Mouse (Mus musculus): Measurements from ENCODE around the gene Cacnb3. TPM values are rescaled to one million over a fixed set of nuclear protein-coding genes. Genes with fewer than 3 reads are reported as not detected.

Gene Cacnb3
- polyA plus RNA-seq, 1 experiment from 2014 or later: 46.9 TPM

GRCm38 (mm10) chr15:98614971-98615370 lies 15.7 kb upstream of the Cacnb3 start:
- no peak for DNase-seq (ENCODE audit: low spot score)
- Histone ChIP-seq H3K27me3 (ENCODE audit: control insufficient read depth, insufficient read depth, low read length) (no peaks in the 10 kb centered on the region), H3K9ac (ENCODE audit: low read length) (no peak overlapping the region), H3K4me3 (ENCODE audit: low read depth, low read length) (no peak overlapping the region), H3K36me3 (ENCODE audit: control insufficient read depth, insufficient read depth, low read length) (no peaks in the 10 kb centered on the region), H3K4me2 (ENCODE audit: low read depth, low read length, severe bottlenecking) (no peak overlapping the region), H3K27ac (ENCODE audit: low read depth, low read length) (no peak overlapping the region), H3K4me1 (replicated peaks; ENCODE audit: control insufficient read depth, insufficient read depth, low read length) (peaks cover 8% of the 10 kb centered on the region; the same call in 1 of the 2 replicates), H3K9me3 (ENCODE audit: control insufficient read depth, low read length) (no peaks in the 10 kb centered on the region)
- ATAC-seq (replicated peaks; ENCODE audit: low FRiP score): no peak
- 65% methylated on average over 6 of the region's 6 CpGs for WGBS

- H3K9me3 ChIP-seq (ENCODE audit: control insufficient read depth, low read length): no peaks in the 10 kb centered on the region
- H3K4me3 ChIP-seq (ENCODE audit: low read depth, low read length): no peak overlapping the region
- no peak overlapping the region for H3K27ac ChIP-seq (ENCODE audit: low read depth, low read length)
- H3K4me2 ChIP-seq (ENCODE audit: low read depth, low read length, severe bottlenecking): no peak overlapping the region
- H3K27me3 ChIP-seq (ENCODE audit: control insufficient read depth, insufficient read depth, low read length): no peaks in the 10 kb centered on the region
- 71% methylated on average over 6 of the region's 6 CpGs for WGBS
- no peaks in the 10 kb centered on the region for H3K36me3 ChIP-seq (ENCODE audit: control insufficient read depth, insufficient read depth, low read length)
- H3K4me1 ChIP-seq (replicated peaks; ENCODE audit: control insufficient read depth, insufficient read depth, low read length): peaks cover 6% of the 10 kb centered on the region; the same call in 1 of the 2 replicates
- no peak for DNase-seq (ENCODE audit: low spot score)
- H3K9ac ChIP-seq (ENCODE audit: low read length): no peak overlapping the region
- no peak for ATAC-seq (replicated peaks; ENCODE audit: low FRiP score)
Observed at GRCm38 (mm10) chr15:98615751-98616150, 14.9 kb upstream of the Cacnb3 start.

DNA sequence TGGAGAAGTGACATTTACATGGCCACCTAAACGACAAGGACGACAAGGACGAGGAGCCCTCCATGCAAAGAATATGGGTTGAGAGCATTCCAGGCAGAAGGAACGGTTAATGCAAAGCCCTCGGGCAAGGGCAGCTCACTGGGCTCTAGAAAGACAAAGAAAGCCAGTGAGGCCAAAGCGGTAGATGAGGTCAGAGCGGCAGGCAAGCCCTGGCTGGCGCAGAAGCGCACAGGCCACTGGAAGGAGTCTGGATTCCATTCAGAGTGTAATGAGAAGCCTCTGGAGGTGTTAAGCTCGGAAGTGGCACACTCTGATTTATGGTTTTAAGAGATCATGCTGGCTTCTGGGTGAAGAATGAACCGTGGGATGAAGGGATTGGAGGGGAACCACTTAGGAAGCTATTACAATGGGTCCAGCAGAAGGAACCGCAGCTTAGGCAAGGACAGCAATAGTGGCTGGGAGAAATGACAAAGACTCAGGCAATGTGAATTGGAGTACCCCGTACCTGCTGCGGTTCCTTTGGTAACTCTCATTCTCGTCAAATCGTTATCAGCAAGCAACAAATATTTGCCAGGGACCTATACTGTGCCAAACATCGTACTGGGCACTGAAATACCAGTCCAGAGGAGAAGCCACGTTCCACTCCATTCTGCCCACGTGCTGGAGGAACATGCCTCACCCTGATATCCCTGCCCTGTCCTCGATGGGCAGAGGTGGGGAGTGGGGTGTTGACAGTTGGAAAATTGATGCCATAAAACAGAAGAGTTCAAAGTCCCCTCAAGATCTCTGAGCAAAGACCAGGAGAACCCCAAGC lies 14.1 kb upstream of the Cacnb3 start:
- peak overlapping the region; percentile 32; the same call in 1 of the 2 replicates for H3K9ac ChIP-seq (ENCODE audit: low read length)
- H3K27me3 ChIP-seq (ENCODE audit: control insufficient read depth, insufficient read depth, low read length): no peaks in the 10 kb centered on the region
- no peaks in the 10 kb centered on the region for H3K36me3 ChIP-seq (ENCODE audit: control insufficient read depth, insufficient read depth, low read length)
- H3K4me2 ChIP-seq (ENCODE audit: low read depth, low read length, severe bottlenecking): no peak overlapping the region
- H3K27ac ChIP-seq (ENCODE audit: low read depth, low read length): no peak overlapping the region
- H3K9me3 ChIP-seq (ENCODE audit: control insufficient read depth, low read length): no peaks in the 10 kb centered on the region
- no peak overlapping the region for H3K4me3 ChIP-seq (ENCODE audit: low read depth, low read length)
- ATAC-seq (replicated peaks; ENCODE audit: low FRiP score): no peak
- WGBS: 37% methylated on average over 20 of the region's 20 CpGs
- H3K4me1 ChIP-seq (replicated peaks; ENCODE audit: control insufficient read depth, insufficient read depth, low read length): peaks cover 6% of the 10 kb centered on the region; the same call in 1 of the 2 replicates
- DNase-seq (ENCODE audit: low spot score): no peak

GRCm38 (mm10) chr15:98617176-98617537 lies 13.5 kb upstream of the Cacnb3 start:
- no peak overlapping the region for H3K4me3 ChIP-seq (ENCODE audit: low read depth, low read length)
- H3K9ac ChIP-seq (ENCODE audit: low read length): peak overlapping the region; percentile 9; the same call in 1 of the 2 replicates
- peak; percentile 91 for DNase-seq (ENCODE audit: low spot score)
- ATAC-seq (replicated peaks; ENCODE audit: low FRiP score): no peak
- H3K27me3 ChIP-seq (ENCODE audit: control insufficient read depth, insufficient read depth, low read length): no peaks in the 10 kb centered on the region
- H3K27ac ChIP-seq (ENCODE audit: low read depth, low read length): no peak overlapping the region
- peaks cover 6% of the 10 kb centered on the region; the same call in 1 of the 2 replicates for H3K4me1 ChIP-seq (replicated peaks; ENCODE audit: control insufficient read depth, insufficient read depth, low read length)
- H3K36me3 ChIP-seq (ENCODE audit: control insufficient read depth, insufficient read depth, low read length): no peaks in the 10 kb centered on the region
- 3% methylated on average over 12 of the region's 12 CpGs for WGBS
- no peaks in the 10 kb centered on the region for H3K9me3 ChIP-seq (ENCODE audit: control insufficient read depth, low read length)
- no peak overlapping the region for H3K4me2 ChIP-seq (ENCODE audit: low read depth, low read length, severe bottlenecking)

- Histone ChIP-seq H3K27me3 (ENCODE audit: control insufficient read depth, insufficient read depth, low read length) (no peaks in the 10 kb centered on the region; the same call in 1 of the 2 replicates), H3K9me3 (ENCODE audit: control insufficient read depth, low read length) (no peaks in the 10 kb centered on the region), H3K4me1 (replicated peaks; ENCODE audit: control insufficient read depth, insufficient read depth, low read length) (peaks cover 4% of the 10 kb centered on the region; the same call in 1 of the 2 replicates), H3K4me2 (ENCODE audit: low read depth, low read length, severe bottlenecking) (no peak overlapping the region), H3K27ac (ENCODE audit: low read depth, low read length) (no peak overlapping the region), H3K4me3 (ENCODE audit: low read depth, low read length) (no peak overlapping the region), H3K9ac (ENCODE audit: low read length) (peak overlapping the region; percentile 20; the same call in 1 of the 2 replicates), H3K36me3 (ENCODE audit: control insufficient read depth, insufficient read depth, low read length) (no peaks in the 10 kb centered on the region)
- DNase-seq (ENCODE audit: low spot score) (no peak), ATAC-seq (replicated peaks; ENCODE audit: low FRiP score) (no peak)
- WGBS: 6% methylated on average over 7 of the region's 7 CpGs
Observed at GRCm38 (mm10) chr15:98622199-98622598, 8.4 kb upstream of the Cacnb3 start.

- no peaks in the 10 kb centered on the region for H3K9me3 ChIP-seq (ENCODE audit: control insufficient read depth, low read length)
- WGBS: 14% methylated on average over 6 of the region's 6 CpGs
- no peak overlapping the region for H3K4me3 ChIP-seq (ENCODE audit: low read depth, low read length)
- H3K36me3 ChIP-seq (ENCODE audit: control insufficient read depth, insufficient read depth, low read length): no peaks in the 10 kb centered on the region
- no peak overlapping the region for H3K4me2 ChIP-seq (ENCODE audit: low read depth, low read length, severe bottlenecking)
- DNase-seq (ENCODE audit: low spot score) (no peak), ATAC-seq (replicated peaks; ENCODE audit: low FRiP score) (no peak)
- no peak overlapping the region for H3K9ac ChIP-seq (ENCODE audit: low read length)
- no peak overlapping the region for H3K27ac ChIP-seq (ENCODE audit: low read depth, low read length)
- no peaks in the 10 kb centered on the region; the same call in 1 of the 2 replicates for H3K27me3 ChIP-seq (ENCODE audit: control insufficient read depth, insufficient read depth, low read length)
- peaks cover 4% of the 10 kb centered on the region; the same call in 1 of the 2 replicates for H3K4me1 ChIP-seq (replicated peaks; ENCODE audit: control insufficient read depth, insufficient read depth, low read length)
Observed at GRCm38 (mm10) chr15:98622721-98623120, 7.9 kb upstream of the Cacnb3 start.

GRCm38 (mm10) chr15:98623361-98623821 lies 7.2 kb upstream of the Cacnb3 start:
- Histone ChIP-seq H3K27me3 (ENCODE audit: control insufficient read depth, insufficient read depth, low read length) (peaks cover 3% of the 10 kb centered on the region; the same call in 1 of the 2 replicates), H3K4me2 (ENCODE audit: low read depth, low read length, severe bottlenecking) (no peak overlapping the region), H3K27ac (ENCODE audit: low read depth, low read length) (no peak overlapping the region), H3K4me3 (ENCODE audit: low read depth, low read length) (no peak overlapping the region), H3K9me3 (ENCODE audit: control insufficient read depth, low read length) (no peaks in the 10 kb centered on the region), H3K4me1 (replicated peaks; ENCODE audit: control insufficient read depth, insufficient read depth, low read length) (peaks cover 5% of the 10 kb centered on the region; the same call in 1 of the 2 replicates), H3K36me3 (ENCODE audit: control insufficient read depth, insufficient read depth, low read length) (no peaks in the 10 kb centered on the region), H3K9ac (ENCODE audit: low read length) (no peak overlapping the region)
- DNase-seq (ENCODE audit: low spot score) (no peak), ATAC-seq (replicated peaks; ENCODE audit: low FRiP score) (no peak)
- WGBS: 54% methylated on average over 5 of the region's 5 CpGs

DNA sequence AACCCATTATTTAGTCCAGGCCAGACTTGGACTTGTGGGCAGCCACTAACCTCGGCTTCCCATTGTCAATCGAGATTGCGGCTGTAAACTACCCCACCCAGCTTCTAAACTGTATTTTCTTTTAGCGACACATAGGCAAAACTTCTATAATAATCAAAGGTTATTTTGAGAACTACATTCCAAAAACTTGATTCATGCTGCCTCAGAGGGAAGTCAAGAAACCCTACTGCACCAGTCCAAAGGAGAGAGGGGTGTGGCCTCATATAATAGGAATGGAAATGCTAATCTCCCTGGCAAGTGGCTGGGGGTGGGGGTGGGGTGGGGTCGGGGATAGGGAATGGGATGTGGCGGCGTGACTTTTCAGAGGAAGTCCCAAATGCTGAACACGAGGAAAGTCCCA lies 4.6 kb upstream of the Cacnb3 start:
- no peak for DNase-seq (ENCODE audit: low spot score)
- Histone ChIP-seq H3K4me3 (ENCODE audit: low read depth, low read length) (no peak overlapping the region), H3K27me3 (ENCODE audit: control insufficient read depth, insufficient read depth, low read length) (peaks cover 18% of the 10 kb centered on the region)

More for the DNA sequence above, 4.6 kb upstream of the Cacnb3 start:
- no peak for ATAC-seq (replicated peaks; ENCODE audit: low FRiP score)
- peaks cover 11% of the 10 kb centered on the region; the same call in 1 of the 2 replicates for H3K4me1 ChIP-seq (replicated peaks; ENCODE audit: control insufficient read depth, insufficient read depth, low read length)
- no peaks in the 10 kb centered on the region for H3K36me3 ChIP-seq (ENCODE audit: control insufficient read depth, insufficient read depth, low read length)
- H3K9me3 ChIP-seq (ENCODE audit: control insufficient read depth, low read length): no peaks in the 10 kb centered on the region
- H3K27ac ChIP-seq (ENCODE audit: low read depth, low read length): no peak overlapping the region
- no peak overlapping the region for H3K9ac ChIP-seq (ENCODE audit: low read length)
- no peak overlapping the region for H3K4me2 ChIP-seq (ENCODE audit: low read depth, low read length, severe bottlenecking)
- WGBS: 31% methylated on average over 8 of the region's 8 CpGs
